Mouse (Mus musculus) G1E (cell line): ENCODE measurements around the gene Dscam. TPM values are rescaled to one million over a fixed set of nuclear protein-coding genes. Genes with fewer than 3 reads are reported as not detected.

Experiments
- ATAC-seq: 2 replicates; pipeline ENCODE4 v1.8.0; 2016; ENCODE audit warnings: mild to moderate bottlenecking; ENCODE audit not compliant: insufficient number of reproducible peaks, poor library complexity, low FRiP score, severe bottlenecking; ENCODE audit errors: extremely low read depth
- DNase-seq: peaks from one replicate; pipeline ENCODE4 v3.0.0; 2012; ENCODE audit warnings: low spot score
- H3K27me3 ChIP-seq: 2 replicates; pipeline ENCODE4 v1.6.1; 2012; ENCODE audit warnings: mild to moderate bottlenecking, low read length, inconsistent platforms; ENCODE audit not compliant: insufficient read depth
- H3K36me3 ChIP-seq: replicated peaks from 2 replicates; pipeline ENCODE3; 2012; ENCODE audit warnings: mild to moderate bottlenecking, inconsistent platforms
- H3K4me1 ChIP-seq: 2 replicates; pipeline ENCODE4 v1.6.1; 2012; ENCODE audit warnings: low read depth, low read length, inconsistent platforms, mixed read lengths; ENCODE audit not compliant: insufficient read depth
- H3K4me3 ChIP-seq: 2 replicates; pipeline ENCODE4 v1.5.1; 2012; ENCODE audit warnings: low read depth, mild to moderate bottlenecking, inconsistent platforms, low read length, moderate library complexity, mixed read lengths
- H3K9me3 ChIP-seq: replicated peaks from 2 replicates; pipeline ENCODE4 v1.6.1; 2012; ENCODE audit warnings: inconsistent platforms
- CTCF ChIP-seq: IDR thresholded peaks from 2 replicates; pipeline ENCODE4 v1.5.1; 2012; ENCODE audit warnings: low read depth, low read length, inconsistent platforms, mixed read lengths
- GATA1 ChIP-seq: IDR thresholded peaks from 2 replicates; pipeline ENCODE4 v1.6.1; 2012; ENCODE audit warnings: borderline replicate concordance, low read length, inconsistent platforms, mixed read lengths
- GATA2 ChIP-seq: IDR thresholded peaks from 2 replicates; pipeline ENCODE4 v1.6.1; 2012; ENCODE audit warnings: low read depth, low read length, inconsistent platforms, borderline replicate concordance
- POLR2AphosphoS5 ChIP-seq: IDR thresholded peaks from 2 replicates; pipeline ENCODE4 v1.6.1; 2012; ENCODE audit warnings: low read depth, low read length, inconsistent platforms; ENCODE audit not compliant: insufficient replicate concordance
- TAL1 ChIP-seq: conservative IDR thresholded peaks from 2 replicates; pipeline ENCODE4 v1.6.1; 2012; ENCODE audit warnings: low read depth, low read length, inconsistent platforms, mixed read lengths
- polyA plus RNA-seq: library from polyadenylated mRNA; stranded (reverse); fragments of >175 nt; gene quantifications from 2 replicates; pipeline ENCODE4 v1.2.3, GENCODE M21; 2012
- total RNA-seq, 2 experiments: library from RNA; stranded (forward) in 1 of 2; stranded (reverse) in 1 of 2; fragments of 200-1000 nt in 1 of 2; fragments of >200 nt in 1 of 2; fragmentation: Nextera tagmentation in 1 of 2; gene quantifications; 2 replicates each; pipeline ENCODE4 v1.2.3; 2014 to 2017

Dscam gene
- total and polyA plus RNA-seq, 3 experiments: under 0.01 TPM; not detected in 2

GRCm38 (mm10) chr16:96802636-96803035 is 367.9 kb downstream of the Dscam start:
- DNase-seq: no peak
- no peak overlapping the region for H3K4me3 ChIP-seq
- no peaks in the 10 kb centered on the region for H3K36me3 ChIP-seq
- no peaks in the 10 kb centered on the region for H3K27me3 ChIP-seq
- no peaks in the 10 kb centered on the region for H3K4me1 ChIP-seq
- ATAC-seq: no peak
- TF ChIP-seq TAL1: no peak
- no peak for TF ChIP-seq CTCF
- no peak for TF ChIP-seq GATA1
- TF ChIP-seq POLR2AphosphoS5: no peak
- no peak for TF ChIP-seq GATA2
- H3K9me3 ChIP-seq: peaks cover 4% of the 10 kb centered on the region; the same call in 1 of the 2 replicates

- Histone ChIP-seq H3K27me3 (no peaks in the 10 kb centered on the region), H3K4me3 (no peak overlapping the region), H3K9me3 (peaks cover 4% of the 10 kb centered on the region; the same call in 1 of the 2 replicates), H3K36me3 (no peaks in the 10 kb centered on the region), H3K4me1 (no peaks in the 10 kb centered on the region)
- TF ChIP-seq TAL1 (no peak), CTCF (no peak), GATA2 (no peak), POLR2AphosphoS5 (no peak), GATA1 (no peak)
- DNase-seq (no peak), ATAC-seq (no peak)
Observed at GRCm38 (mm10) chr16:96801650-96802237, 368.8 kb downstream of the Dscam start.

- Histone ChIP-seq H3K4me3 (no peak overlapping the region), H3K9me3 (no peaks in the 10 kb centered on the region), H3K4me1 (no peaks in the 10 kb centered on the region), H3K27me3 (no peaks in the 10 kb centered on the region), H3K36me3 (no peaks in the 10 kb centered on the region)
- no peak for TF ChIP-seq CTCF
- no peak for TF ChIP-seq POLR2AphosphoS5
- no peak for TF ChIP-seq GATA1
- no peak for TF ChIP-seq GATA2
- TF ChIP-seq TAL1: no peak
- ATAC-seq (no peak), DNase-seq (no peak)
Observed at GRCm38 (mm10) chr16:96795431-96795830, 375.1 kb downstream of the Dscam start.

- Histone ChIP-seq H3K4me1 (no peaks in the 10 kb centered on the region), H3K36me3 (no peaks in the 10 kb centered on the region), H3K27me3 (no peaks in the 10 kb centered on the region), H3K9me3 (no peaks in the 10 kb centered on the region), H3K4me3 (no peak overlapping the region)
- DNase-seq (no peak), ATAC-seq (no peak)
- no peak for TF ChIP-seq TAL1
Observed at GRCm38 (mm10) chr16:96791307-96791706, 379.2 kb downstream of the Dscam start.

- TF ChIP-seq POLR2AphosphoS5: no peak
- no peak for TF ChIP-seq GATA2
- no peak for TF ChIP-seq GATA1
- TF ChIP-seq CTCF: no peak
- no peak for TF ChIP-seq TAL1
- H3K9me3 ChIP-seq: no peaks in the 10 kb centered on the region
- no peaks in the 10 kb centered on the region for H3K4me1 ChIP-seq
- DNase-seq (no peak), ATAC-seq (no peak)
- H3K4me3 ChIP-seq: no peak overlapping the region
- H3K36me3 ChIP-seq: no peaks in the 10 kb centered on the region
- no peaks in the 10 kb centered on the region for H3K27me3 ChIP-seq
Observed at GRCm38 (mm10) chr16:96788286-96788685, 382.3 kb downstream of the Dscam start.

GRCm38 (mm10) chr16:96779021-96779420 is 391.5 kb downstream of the Dscam start:
- DNase-seq: no peak
- Histone ChIP-seq H3K4me1 (no peaks in the 10 kb centered on the region), H3K4me3 (no peak overlapping the region), H3K36me3 (no peaks in the 10 kb centered on the region), H3K27me3 (no peaks in the 10 kb centered on the region), H3K9me3 (0 out of 2 replicates have a peak, but pooled peaks cover 4% of the 10 kb centered on the region)
- no peak for ATAC-seq
- TF ChIP-seq TAL1: no peak
- no peak for TF ChIP-seq POLR2AphosphoS5
- TF ChIP-seq GATA2: no peak
- no peak for TF ChIP-seq CTCF
- no peak for TF ChIP-seq GATA1

- H3K36me3 ChIP-seq: no peaks in the 10 kb centered on the region
- H3K4me1 ChIP-seq: no peaks in the 10 kb centered on the region
- H3K9me3 ChIP-seq: 0 out of 2 replicates have a peak, but pooled peaks cover 4% of the 10 kb centered on the region
- no peak for DNase-seq
- no peak overlapping the region for H3K4me3 ChIP-seq
- H3K27me3 ChIP-seq: no peaks in the 10 kb centered on the region
- TF ChIP-seq POLR2AphosphoS5 (no peak), GATA1 (no peak), GATA2 (no peak), TAL1 (no peak), CTCF (no peak)
- ATAC-seq: no peak
Observed at GRCm38 (mm10) chr16:96774245-96774644, 396.3 kb downstream of the Dscam start.
